Mouse (Mus musculus) midbrain, embryonic 16.5 days (tissue): ENCODE measurements around the gene Rrm1. TPM values are rescaled to one million over a fixed set of nuclear protein-coding genes. Genes with fewer than 3 reads are reported as not detected.
A peak's percentile ranks its signal among the peaks of the same experiment; 100 is the strongest.

Experiments used
- ATAC-seq: fragments of 200-750 bp; cut with Nextera tagmentation; 2 replicates; pipeline ENCODE4 v1.8.0; 2017; ENCODE audit warnings: moderate TSS enrichment
- H3K27ac ChIP-seq: fragments of 300-500 bp; sonication (generic); 2 replicates; pipeline ENCODE4 v1.5.1; 2014; ENCODE audit warnings: mild to moderate bottlenecking, low read length, mixed read lengths
- H3K27me3 ChIP-seq: fragments of 300-500 bp; sonication (generic); 2 replicates; pipeline ENCODE4 v1.6.1; 2014; ENCODE audit warnings: low read depth, low read length, mixed read lengths; ENCODE audit not compliant: control insufficient read depth, insufficient read depth
- H3K36me3 ChIP-seq: fragments of 300-500 bp; sonication (generic); 2 replicates; pipeline ENCODE4 v1.6.1; 2014; ENCODE audit warnings: mild to moderate bottlenecking, low read length, moderate library complexity, mixed read lengths; ENCODE audit not compliant: control insufficient read depth, insufficient read depth
- H3K4me1 ChIP-seq: fragments of 300-500 bp; sonication (generic); 2 replicates; pipeline ENCODE4 v1.6.1; 2014; ENCODE audit warnings: mild to moderate bottlenecking, low read length, mixed read lengths; ENCODE audit not compliant: control insufficient read depth, insufficient read depth
- H3K4me2 ChIP-seq: fragments of 300-500 bp; sonication (generic); 2 replicates; pipeline ENCODE4 v1.6.1; 2014; ENCODE audit warnings: mild to moderate bottlenecking, low read length, mixed read lengths
- H3K4me3 ChIP-seq: fragments of 300-500 bp; sonication (generic); 2 replicates; pipeline ENCODE4 v1.5.1; 2014; ENCODE audit warnings: low read depth, mild to moderate bottlenecking, low read length, moderate library complexity, mixed read lengths
- H3K9ac ChIP-seq: fragments of 300-500 bp; sonication (generic); 2 replicates; pipeline ENCODE4 v1.6.1; 2014; ENCODE audit warnings: low read depth, low read length, mixed read lengths
- H3K9me3 ChIP-seq: fragments of 300-500 bp; sonication (generic); replicated peaks from 2 replicates; pipeline ENCODE4 v1.6.1; 2014; ENCODE audit warnings: mild to moderate bottlenecking, low read length, mixed read lengths; ENCODE audit not compliant: control insufficient read depth, poor library complexity, severe bottlenecking
- WGBS: fragments of 180-500 bp; shearing (Covaris S2); extraction: QIAGEN DNeasy Blood & Tissue Kit; methylation state at CpG from one replicate; pipeline ENCODE4 v1.1.7; 2014; 5-methylcytosine and 5-hydroxymethylcytosine counted together
- polyA plus RNA-seq: library from polyadenylated mRNA; unstranded; fragments of >200 nt; fragmentation: Nextera tagmentation; extraction: Ambion mirVana; gene quantifications from 2 replicates; pipeline ENCODE4 v1.2.1, GENCODE M21; 2015

The Rrm1 gene
- polyA plus RNA-seq, 1 experiment from 2014 or later, result 38.5 TPM

- 84% methylated on average over 9 of the region's 9 CpGs for WGBS
- H3K9me3 ChIP-seq, result no peaks in the 10 kb centered on the region
- no peaks in the 10 kb centered on the region for H3K4me1 ChIP-seq
- H3K4me3 ChIP-seq, result no peak overlapping the region
- no peaks in the 10 kb centered on the region for H3K36me3 ChIP-seq
- no peak for ATAC-seq
- H3K27me3 ChIP-seq, result no peaks in the 10 kb centered on the region
- no peak overlapping the region for H3K27ac ChIP-seq
- no peak overlapping the region for H3K9ac ChIP-seq
- no peak overlapping the region for H3K4me2 ChIP-seq
Observed at GRCm38 (mm10) chr7:102508066-102508465, 66.6 kb downstream of the Rrm1 start.

- Histone ChIP-seq H3K9me3 (no peaks in the 10 kb centered on the region), H3K36me3 (no peaks in the 10 kb centered on the region), H3K4me3 (no peak overlapping the region), H3K27ac (no peak overlapping the region), H3K27me3 (no peaks in the 10 kb centered on the region), H3K4me1 (0 out of 2 replicates have a peak, but pooled peaks cover 3% of the 10 kb centered on the region), H3K9ac (no peak overlapping the region), H3K4me2 (no peak overlapping the region)
- WGBS, result 85% methylated on average over 6 of the region's 6 CpGs
- ATAC-seq, result no peak
Observed at GRCm38 (mm10) chr7:102508666-102509065, 67.2 kb downstream of the Rrm1 start.

- Histone ChIP-seq H3K36me3 (no peaks in the 10 kb centered on the region), H3K4me1 (0 out of 2 replicates have a peak, but pooled peaks cover 3% of the 10 kb centered on the region), H3K4me3 (no peak overlapping the region), H3K27ac (no peak overlapping the region), H3K27me3 (no peaks in the 10 kb centered on the region), H3K9ac (no peak overlapping the region), H3K4me2 (no peak overlapping the region), H3K9me3 (no peaks in the 10 kb centered on the region)
- WGBS, result 71% methylated on average over 7 of the region's 7 CpGs
- ATAC-seq, result no peak
Observed at GRCm38 (mm10) chr7:102509726-102510125, 68.2 kb downstream of the Rrm1 start.

GRCm38 (mm10) chr7:102511927-102512326 is 70.4 kb downstream of the Rrm1 start:
- Histone ChIP-seq H3K27me3 (no peaks in the 10 kb centered on the region), H3K9me3 (no peaks in the 10 kb centered on the region), H3K27ac (no peak overlapping the region), H3K9ac (no peak overlapping the region), H3K36me3 (no peaks in the 10 kb centered on the region), H3K4me2 (no peak overlapping the region), H3K4me1 (0 out of 2 replicates have a peak, but pooled peaks cover 3% of the 10 kb centered on the region), H3K4me3 (no peak overlapping the region)
- WGBS, result 89% methylated on average over 10 of the region's 10 CpGs
- ATAC-seq, result no peak

- H3K4me3 ChIP-seq, result peak overlapping the region; percentile 64
- under 1% methylated on average over 54 of the region's 54 CpGs for WGBS
- H3K4me2 ChIP-seq, result peak overlapping the region; percentile 86
- peak overlapping the region; percentile 89 for H3K9ac ChIP-seq
- 0 out of 2 replicates have a peak, but pooled peaks cover 3% of the 10 kb centered on the region for H3K4me1 ChIP-seq
- no peaks in the 10 kb centered on the region for H3K9me3 ChIP-seq
- peak; percentile 97 for ATAC-seq
- H3K27ac ChIP-seq, result peak overlapping the region; percentile 31; the same call in 1 of the 2 replicates
- no peaks in the 10 kb centered on the region for H3K36me3 ChIP-seq
- no peaks in the 10 kb centered on the region for H3K27me3 ChIP-seq
Observed at GRCm38 (mm10) chr7:102512814-102513435, 71.4 kb downstream of the Rrm1 start.

- Histone ChIP-seq H3K4me1 (0 out of 2 replicates have a peak, but pooled peaks cover 3% of the 10 kb centered on the region), H3K9ac (no peak overlapping the region), H3K9me3 (no peaks in the 10 kb centered on the region), H3K36me3 (no peaks in the 10 kb centered on the region), H3K27me3 (no peaks in the 10 kb centered on the region), H3K27ac (no peak overlapping the region), H3K4me2 (no peak overlapping the region), H3K4me3 (no peak overlapping the region)
- no peak for ATAC-seq
- WGBS, result 78% methylated on average over 4 of the region's 4 CpGs
Observed at GRCm38 (mm10) chr7:102514144-102514543, 72.6 kb downstream of the Rrm1 start.

GRCm38 (mm10) chr7:102516261-102517050 is 75.0 kb downstream of the Rrm1 start:
- H3K4me2 ChIP-seq, result no peak overlapping the region
- H3K4me1 ChIP-seq, result 0 out of 2 replicates have a peak, but pooled peaks cover 3% of the 10 kb centered on the region
- no peaks in the 10 kb centered on the region for H3K9me3 ChIP-seq
- ATAC-seq, result no peak
- 72% methylated on average over 10 of the region's 10 CpGs for WGBS
- H3K36me3 ChIP-seq, result no peaks in the 10 kb centered on the region
- H3K9ac ChIP-seq, result no peak overlapping the region
- no peak overlapping the region for H3K4me3 ChIP-seq
- H3K27ac ChIP-seq, result no peak overlapping the region
- no peaks in the 10 kb centered on the region for H3K27me3 ChIP-seq

- Histone ChIP-seq H3K9ac (no peak overlapping the region), H3K27me3 (no peaks in the 10 kb centered on the region), H3K4me2 (no peak overlapping the region), H3K36me3 (no peaks in the 10 kb centered on the region), H3K9me3 (no peaks in the 10 kb centered on the region), H3K4me3 (no peak overlapping the region), H3K4me1 (0 out of 2 replicates have a peak, but pooled peaks cover 3% of the 10 kb centered on the region), H3K27ac (no peak overlapping the region)
- ATAC-seq, result no peak
- 83% methylated on average over 2 of the region's 2 CpGs for WGBS
Observed at GRCm38 (mm10) chr7:102517051-102517335, 75.5 kb downstream of the Rrm1 start.
